Mouse (Mus musculus) spleen, postnatal 36 days (tissue): Measurements from ENCODE around the gene Parp6.

Experiments used
- DNase-seq, 2 experiments: peaks; one replicate each; pipeline ENCODE4 v3.0.0; 2022; ENCODE audit warnings: low spot score in 2 of 2, mixed read lengths in 1 of 2

Parp6 gene

GRCm38 (mm10) chr9:59616622-59617306, at the start of gene Parp6:
TSS of gene Parp6 (plus strand) at chr9:59617284.
- peak; percentile 100 for DNase-seq

GRCm38 (mm10) chr9:59571852-59572251, 45.2 kb upstream of the Parp6 start:
- DNase-seq = no peak

- no peak for DNase-seq
Observed at GRCm38 (mm10) chr9:59577401-59577800, 39.7 kb upstream of the Parp6 start.

GRCm38 (mm10) chr9:59577844-59578504, 39.1 kb upstream of the Parp6 start, which contains the start of gene Celf6:
TSS of gene Celf6 (plus strand) at chr9:59577917.
- DNase-seq = peak; percentile 41 to 45

- peak in 1 of 2 experiments; percentile 3 for DNase-seq
Observed at GRCm38 (mm10) chr9:59578505-59578867, 38.6 kb upstream of the Parp6 start.

GRCm38 (mm10) chr9:59584871-59585308, 32.2 kb upstream of the Parp6 start:
- DNase-seq = peak; percentile 44 to 51

GRCm38 (mm10) chr9:59588252-59588651, 28.8 kb upstream of the Parp6 start:
- DNase-seq = no peak

GRCm38 (mm10) chr9:59588710-59589671, 28.1 kb upstream of the Parp6 start:
- DNase-seq = no peak

GRCm38 (mm10) chr9:59589703-59590439, 27.2 kb upstream of the Parp6 start:
- DNase-seq = no peak

GRCm38 (mm10) chr9:59601661-59602060, 15.4 kb upstream of the Parp6 start:
- DNase-seq = no peak

GRCm38 (mm10) chr9:59605967-59606366, 11.1 kb upstream of the Parp6 start:
- no peak for DNase-seq

GRCm38 (mm10) chr9:59610950-59611349, 6.1 kb upstream of the Parp6 start:
- DNase-seq = no peak

- DNase-seq = no peak
Observed at GRCm38 (mm10) chr9:59615797-59616196, 1.3 kb upstream of the Parp6 start.

- DNase-seq = no peak
Observed at GRCm38 (mm10) chr9:59617307-59617973, 356 bp downstream of the Parp6 start.

GRCm38 (mm10) chr9:59638372-59638771, 21.3 kb downstream of the Parp6 start:
- no peak for DNase-seq

- DNase-seq = no peak
Observed at GRCm38 (mm10) chr9:59639936-59640335, 22.9 kb downstream of the Parp6 start.

GRCm38 (mm10) chr9:59641320-59641719, 24.2 kb downstream of the Parp6 start:
- no peak for DNase-seq

GRCm38 (mm10) chr9:59649911-59650310, 32.8 kb downstream of the Parp6 start:
- DNase-seq = no peak

GRCm38 (mm10) chr9:59653371-59653770, 36.3 kb downstream of the Parp6 start:
- DNase-seq = no peak

GRCm38 (mm10) chr9:59654450-59654983, 37.4 kb downstream of the Parp6 start:
- DNase-seq = no peak
